Mouse (Mus musculus): ENCODE data around the gene Ltb.

DNA sequence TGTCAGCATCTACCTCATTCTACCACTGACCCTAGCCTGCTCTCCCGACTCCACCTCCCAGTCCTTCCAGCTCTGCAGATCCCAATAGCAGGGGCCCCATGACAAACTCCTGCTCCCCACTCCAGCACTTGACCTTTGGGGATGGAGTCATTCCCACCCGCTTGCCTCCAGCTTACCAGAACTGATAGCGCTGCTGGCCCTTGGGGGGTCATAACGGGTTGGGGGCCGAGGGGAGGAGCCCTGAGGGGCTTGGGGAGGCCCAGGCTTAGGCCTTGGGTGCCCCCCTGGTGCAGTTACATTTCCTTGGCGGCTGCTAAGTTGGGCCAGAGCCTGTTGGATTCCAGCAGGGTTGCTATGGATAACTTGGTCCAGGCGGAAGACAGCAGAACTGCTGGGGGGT, 39.6 kb upstream of the Ltb start:
- TF ChIP-seq CTCF (IDR thresholded peaks at IDR 0.05; ENCODE audit: extremely low read depth, insufficient read depth, insufficient read length, insufficient replicate concordance) = no peak
- no peak for TF ChIP-seq POLR2A (IDR thresholded peaks at IDR 0.05; ENCODE audit: low read depth, low read length)

Data from spleen, adult 2 months (tissue).